Mouse (Mus musculus): ENCODE data around the gene Cav3. TPM values are rescaled to one million over a fixed set of nuclear protein-coding genes. Genes with fewer than 3 reads are reported as not detected.

Cav3 gene
- polyA plus RNA-seq, 1 experiment from 2014 or later, result 2.6 TPM

DNA sequence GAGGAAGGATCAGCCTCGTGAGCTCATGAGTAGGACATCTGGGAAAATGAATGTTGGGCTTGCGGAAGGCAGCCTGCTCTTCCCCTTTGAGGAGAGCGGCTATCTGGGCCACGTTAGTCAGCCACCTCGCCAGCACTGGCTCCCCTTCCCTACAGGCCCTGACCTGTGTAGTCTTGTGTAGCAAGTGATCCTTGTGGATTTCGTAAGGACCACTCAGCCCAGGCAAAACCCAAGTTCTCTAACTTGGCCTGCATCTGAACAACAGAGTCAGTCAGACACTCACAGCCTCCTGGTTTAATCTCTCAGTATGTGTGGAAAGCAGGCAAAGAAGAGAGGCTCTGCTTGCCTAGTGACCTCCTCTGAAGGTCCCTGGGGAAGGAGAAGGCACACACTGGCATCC, 33.4 kb downstream of the Cav3 start:
- no peak for TF ChIP-seq CTCF (IDR thresholded peaks at IDR 0.05; ENCODE audit: low read depth)
- no peaks in the 10 kb centered on the region for H3K36me3 ChIP-seq (ENCODE audit: insufficient read depth, low read length)
- no peak for ATAC-seq (replicated peaks; ENCODE audit: low FRiP score, low read depth)
- 90% methylated on average over 6 of the region's 6 CpGs for WGBS
- H3K4me2 ChIP-seq (ENCODE audit: low read length), result no peak overlapping the region
- H3K27ac ChIP-seq, result no peak overlapping the region
- no peak for DNase-seq (ENCODE audit: low spot score)
- H3K9me3 ChIP-seq (replicated peaks; ENCODE audit: low read length), result no peaks in the 10 kb centered on the region
- H3K4me1 ChIP-seq (replicated peaks; ENCODE audit: insufficient read depth, low read length), result peaks cover 28% of the 10 kb centered on the region
- no peak overlapping the region for H3K9ac ChIP-seq (ENCODE audit: low read depth, low read length)
- H3K27me3 ChIP-seq (ENCODE audit: insufficient read depth, low read length), result peaks cover 21% of the 10 kb centered on the region
- no peak overlapping the region for H3K4me3 ChIP-seq (replicated peaks; ENCODE audit: low read depth, low read length)

DNA sequence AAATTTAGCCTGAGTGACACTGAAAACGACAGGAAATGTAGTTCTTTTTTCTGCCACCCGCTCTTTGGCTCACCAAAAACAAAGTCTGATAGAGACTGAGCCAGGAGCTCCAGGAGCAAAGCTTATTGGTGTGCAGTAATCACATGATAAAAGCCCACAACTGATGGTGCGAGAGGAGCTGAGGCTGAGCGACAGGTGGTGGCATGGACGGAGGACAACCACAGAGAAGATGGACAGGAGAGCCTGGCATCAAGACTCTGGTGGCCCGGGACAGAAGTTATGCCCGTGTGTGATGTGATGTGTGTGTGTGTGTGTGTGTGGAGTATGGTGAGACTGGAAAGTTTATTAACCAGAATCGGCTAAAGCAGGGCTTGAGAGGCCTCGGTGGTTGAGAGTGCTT, 34.1 kb downstream of the Cav3 start:
- WGBS, result 92% methylated on average over 9 of the region's 9 CpGs
- no peak for ATAC-seq (replicated peaks; ENCODE audit: low FRiP score, low read depth)
- Histone ChIP-seq H3K27ac (no peak overlapping the region), H3K9me3 (replicated peaks; ENCODE audit: low read length) (no peaks in the 10 kb centered on the region), H3K27me3 (ENCODE audit: insufficient read depth, low read length) (peaks cover 18% of the 10 kb centered on the region), H3K4me3 (replicated peaks; ENCODE audit: low read depth, low read length) (no peak overlapping the region), H3K4me1 (replicated peaks; ENCODE audit: insufficient read depth, low read length) (peaks cover 28% of the 10 kb centered on the region), H3K36me3 (ENCODE audit: insufficient read depth, low read length) (no peaks in the 10 kb centered on the region), H3K4me2 (ENCODE audit: low read length) (no peak overlapping the region), H3K9ac (ENCODE audit: low read depth, low read length) (no peak overlapping the region)
- TF ChIP-seq CTCF (IDR thresholded peaks at IDR 0.05; ENCODE audit: low read depth), result no peak
- no peak for DNase-seq (ENCODE audit: low spot score)

DNA sequence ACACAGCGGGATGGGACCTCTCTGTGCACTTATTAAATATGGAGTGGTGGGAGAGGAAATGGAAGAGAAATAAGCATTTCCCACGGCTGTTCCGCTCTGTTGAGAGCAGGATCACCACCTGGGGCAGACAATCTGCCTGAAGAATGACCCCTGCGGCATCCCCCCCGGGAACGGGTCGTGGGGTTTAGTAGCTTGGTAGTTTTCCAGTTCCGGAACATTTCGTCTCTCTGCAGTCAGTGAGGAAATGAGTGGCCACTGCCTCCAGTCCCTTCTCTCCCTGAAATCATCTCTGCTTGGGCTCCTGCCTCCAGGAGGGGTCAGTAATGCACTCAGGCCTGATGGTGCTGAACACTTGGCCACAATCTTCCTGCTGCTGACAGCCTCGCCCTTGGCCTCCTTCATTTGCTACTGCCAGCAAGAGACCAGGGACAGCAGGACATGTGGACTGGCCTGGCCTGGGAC, 35.3 kb downstream of the Cav3 start:
- WGBS, result 6% methylated on average over 10 of the region's 10 CpGs
- peak; percentile 77 for TF ChIP-seq CTCF (IDR thresholded peaks at IDR 0.05; ENCODE audit: low read depth)
- no peaks in the 10 kb centered on the region for H3K9me3 ChIP-seq (replicated peaks; ENCODE audit: low read length)
- no peak overlapping the region for H3K4me3 ChIP-seq (replicated peaks; ENCODE audit: low read depth, low read length)
- H3K27ac ChIP-seq, result peak overlapping the region; percentile 75
- H3K27me3 ChIP-seq (ENCODE audit: insufficient read depth, low read length), result peaks cover 5% of the 10 kb centered on the region; the same call in 1 of the 2 replicates
- H3K9ac ChIP-seq (ENCODE audit: low read depth, low read length), result no peak overlapping the region
- H3K4me2 ChIP-seq (ENCODE audit: low read length), result peak overlapping the region; percentile 21; the same call in 1 of the 2 replicates
- no peaks in the 10 kb centered on the region for H3K36me3 ChIP-seq (ENCODE audit: insufficient read depth, low read length)
- peak; percentile 52 for ATAC-seq (replicated peaks; ENCODE audit: low FRiP score, low read depth)
- peak; percentile 85 for DNase-seq (ENCODE audit: low spot score)
- peaks cover 21% of the 10 kb centered on the region for H3K4me1 ChIP-seq (replicated peaks; ENCODE audit: insufficient read depth, low read length)

DNA sequence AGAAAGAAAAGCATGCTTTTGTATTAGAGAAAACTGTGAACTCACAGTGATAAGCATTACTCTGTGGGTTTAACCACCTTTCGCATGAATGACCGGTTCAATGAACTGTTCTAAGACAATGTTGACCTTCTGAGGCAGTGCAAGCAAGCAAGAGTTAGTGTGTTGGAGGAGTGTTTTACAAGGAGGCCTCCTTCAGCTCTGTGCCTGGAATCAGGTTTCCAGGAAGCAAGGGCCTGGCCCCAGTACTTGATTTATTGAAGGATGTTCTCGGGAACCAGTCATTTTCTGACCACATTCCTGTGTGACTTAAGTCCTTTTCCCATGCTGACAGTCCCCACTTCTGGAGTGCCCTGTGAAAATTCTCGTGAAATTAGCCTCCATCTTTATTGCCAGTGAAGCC, 35.9 kb downstream of the Cav3 start:
- no peak for TF ChIP-seq CTCF (IDR thresholded peaks at IDR 0.05; ENCODE audit: low read depth)
- Histone ChIP-seq H3K4me1 (replicated peaks; ENCODE audit: insufficient read depth, low read length) (peaks cover 15% of the 10 kb centered on the region; the same call in 1 of the 2 replicates), H3K4me2 (ENCODE audit: low read length) (no peak overlapping the region), H3K27me3 (ENCODE audit: insufficient read depth, low read length) (no peaks in the 10 kb centered on the region), H3K36me3 (ENCODE audit: insufficient read depth, low read length) (no peaks in the 10 kb centered on the region), H3K4me3 (replicated peaks; ENCODE audit: low read depth, low read length) (no peak overlapping the region), H3K9ac (ENCODE audit: low read depth, low read length) (no peak overlapping the region), H3K9me3 (replicated peaks; ENCODE audit: low read length) (no peaks in the 10 kb centered on the region), H3K27ac (peak overlapping the region; percentile 75)
- DNase-seq (ENCODE audit: low spot score) (peak; percentile 94), ATAC-seq (replicated peaks; ENCODE audit: low FRiP score, low read depth) (peak; percentile 40)
- WGBS, result 9% methylated on average over 4 of the region's 4 CpGs

DNA sequence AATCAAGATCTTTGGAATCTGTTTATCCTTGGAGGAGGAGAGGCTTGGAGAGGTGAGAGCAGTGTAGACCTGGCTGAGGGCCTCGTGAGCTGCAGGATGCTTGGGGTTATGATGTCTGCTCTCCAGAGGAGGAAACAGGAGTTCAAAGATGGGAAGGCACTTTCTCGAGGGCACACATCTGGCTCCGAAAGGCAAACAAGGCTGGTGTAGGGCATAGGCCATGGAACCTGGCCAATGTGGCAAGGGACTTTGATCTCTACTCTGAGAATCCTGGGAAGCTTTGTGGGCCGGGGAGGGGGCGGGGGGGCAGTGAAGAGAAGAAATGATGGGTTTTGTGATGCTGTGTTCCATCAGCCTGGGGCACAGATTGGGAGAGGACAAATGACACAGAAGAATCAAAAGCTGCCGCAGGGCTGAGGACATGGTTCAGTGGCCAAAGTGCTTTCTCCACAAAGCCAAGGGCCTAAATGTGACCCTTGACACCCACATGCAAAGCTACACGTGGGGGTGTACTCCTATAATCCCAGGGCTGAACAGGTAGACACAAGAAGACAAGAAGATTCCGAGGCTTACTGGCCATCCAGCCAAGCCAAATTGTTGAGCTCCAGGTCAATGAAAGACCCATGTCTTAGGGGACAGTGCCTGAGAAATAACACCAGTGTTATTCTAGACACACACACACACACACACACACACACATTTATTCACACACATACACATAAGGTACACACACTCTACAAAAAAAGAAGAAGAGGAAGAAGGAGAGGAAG, 37.2 kb downstream of the Cav3 start:
- H3K4me1 ChIP-seq (replicated peaks; ENCODE audit: insufficient read depth, low read length), result peaks cover 15% of the 10 kb centered on the region; the same call in 1 of the 2 replicates
- no peaks in the 10 kb centered on the region for H3K36me3 ChIP-seq (ENCODE audit: insufficient read depth, low read length)
- no peak overlapping the region for H3K9ac ChIP-seq (ENCODE audit: low read depth, low read length)
- no peak for TF ChIP-seq CTCF (IDR thresholded peaks at IDR 0.05; ENCODE audit: low read depth)
- WGBS, result 56% methylated on average over 8 of the region's 8 CpGs
- no peak overlapping the region for H3K4me2 ChIP-seq (ENCODE audit: low read length)
- no peak for ATAC-seq (replicated peaks; ENCODE audit: low FRiP score, low read depth)
- H3K27ac ChIP-seq, result no peak overlapping the region
- DNase-seq (ENCODE audit: low spot score), result no peak
- H3K9me3 ChIP-seq (replicated peaks; ENCODE audit: low read length), result no peaks in the 10 kb centered on the region
- H3K27me3 ChIP-seq (ENCODE audit: insufficient read depth, low read length), result no peaks in the 10 kb centered on the region
- H3K4me3 ChIP-seq (replicated peaks; ENCODE audit: low read depth, low read length), result no peak overlapping the region

DNA sequence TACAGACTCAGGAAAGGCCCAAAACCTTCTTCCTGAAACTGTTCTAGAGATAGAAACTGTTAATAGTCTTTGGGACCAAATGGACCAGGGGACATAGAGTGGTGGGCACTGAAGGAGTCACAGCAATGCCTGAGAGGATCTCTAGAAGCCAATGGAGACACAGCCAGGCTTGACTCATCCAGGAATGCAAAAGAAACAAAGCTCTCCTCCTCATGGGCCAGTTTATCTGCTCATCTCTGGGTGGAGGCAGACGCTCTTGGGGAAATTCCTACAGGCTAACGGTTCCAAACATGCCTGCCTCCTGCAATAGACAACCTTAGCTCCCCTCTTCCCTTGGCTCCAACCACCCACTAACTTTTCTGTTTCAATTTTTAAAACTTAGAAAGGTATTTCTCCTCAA, 38.2 kb downstream of the Cav3 start:
- H3K4me2 ChIP-seq (ENCODE audit: low read length), result no peak overlapping the region
- H3K4me1 ChIP-seq (replicated peaks; ENCODE audit: insufficient read depth, low read length), result peaks cover 12% of the 10 kb centered on the region; the same call in 1 of the 2 replicates
- WGBS, result 61% methylated on average over 2 of the region's 2 CpGs
- no peak for ATAC-seq (replicated peaks; ENCODE audit: low FRiP score, low read depth)
- H3K27ac ChIP-seq, result no peak overlapping the region
- no peaks in the 10 kb centered on the region for H3K27me3 ChIP-seq (ENCODE audit: insufficient read depth, low read length)
- H3K36me3 ChIP-seq (ENCODE audit: insufficient read depth, low read length), result no peaks in the 10 kb centered on the region
- no peaks in the 10 kb centered on the region for H3K9me3 ChIP-seq (replicated peaks; ENCODE audit: low read length)
- no peak overlapping the region for H3K4me3 ChIP-seq (replicated peaks; ENCODE audit: low read depth, low read length)
- no peak for TF ChIP-seq CTCF (IDR thresholded peaks at IDR 0.05; ENCODE audit: low read depth)
- H3K9ac ChIP-seq (ENCODE audit: low read depth, low read length), result no peak overlapping the region
- DNase-seq (ENCODE audit: low spot score), result no peak
